Mouse (Mus musculus): ENCODE results near the gene Zcchc17. TPM values are rescaled to one million over a fixed set of nuclear protein-coding genes. Genes with fewer than 3 reads are reported as not detected.

The Zcchc17 gene
- total RNA-seq, 1 experiment from 2014 or later, result 83.8 TPM

DNA sequence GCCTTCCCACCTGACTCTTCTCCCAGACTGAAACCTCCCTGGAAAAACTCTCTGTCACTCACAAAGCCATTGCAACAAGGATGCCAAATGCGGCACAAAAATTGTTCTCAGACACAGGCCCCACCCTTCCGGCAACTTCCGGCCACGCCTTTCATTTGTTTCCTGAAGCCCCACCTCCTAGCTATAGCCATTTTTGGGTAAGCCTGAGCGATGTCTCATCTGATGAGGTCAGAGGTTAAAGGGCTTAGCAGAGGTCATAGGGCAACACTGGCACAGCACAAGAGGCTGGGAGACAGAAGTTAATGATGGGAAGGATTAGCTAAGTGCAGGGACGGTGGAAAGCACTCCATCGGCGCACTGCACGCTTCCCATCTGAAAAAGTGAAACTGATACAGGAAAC, 93.1 kb downstream of the Zcchc17 start:
- 0 out of 2 replicates have a peak, but pooled peaks have one; percentile 58 for ATAC-seq (replicated peaks; ENCODE audit: insufficient number of reproducible peaks, low FRiP score, low TSS enrichment, poor library complexity, severe bottlenecking)

Other genes with a start within 250 kb of the Zcchc17 start
- not detected in 3 replicates for gene Hcrtr1, start 220.6 kb downstream of the Zcchc17 start, total RNA-seq (2017)
- not detected in 3 replicates for gene Tinagl1, start 184.8 kb downstream of the Zcchc17 start, total RNA-seq (2017)
- not detected in 3 replicates for gene Gm853, start 137.5 kb downstream of the Zcchc17 start, total RNA-seq (2017)
- not detected in 3 replicates for gene Serinc2, start 80.7 kb downstream of the Zcchc17 start, total RNA-seq (2017)
- gene Fabp3, start 51.3 kb downstream of the Zcchc17 start, total RNA-seq (2017), result 1.0 TPM in 1 of 3 replicates, not detected in the others
- gene Gm10570, start 51.3 kb downstream of the Zcchc17 start, total RNA-seq (2017), result not detected in 3 replicates
- 42.5 to 56.5 TPM (median 51.3 TPM) in 3 replicates for gene Snrnp40, start 189 bp upstream of the Zcchc17 start, total RNA-seq (2017)
- gene Nkain1, start 214.2 kb upstream of the Zcchc17 start, total RNA-seq (2017), result not detected in 3 replicates